Mouse (Mus musculus): ENCODE measurements around the gene Tbx3.

GRCm38 (mm10) chr5:119684701-119685391 is 14.4 kb downstream of the Tbx3 start:
- TF ChIP-seq CTCF (IDR thresholded peaks at IDR 0.05) (no peak), EP300 (IDR thresholded peaks at IDR 0.05; ENCODE audit: insufficient read depth, low read depth, low read length) (no peak), POLR2A (IDR thresholded peaks at IDR 0.05; ENCODE audit: insufficient read depth, low read depth, low read length) (no peak)
